Mouse (Mus musculus): ENCODE measurements around the gene Ddx56.
A peak's percentile ranks its signal among the peaks of the same experiment; 100 is the strongest.
"Not testable (repeated sequence)": the region's sequence is repeated elsewhere in the genome, so short reads cannot be mapped to it uniquely, and the experiment has no call there.

The Ddx56 gene

DNA sequence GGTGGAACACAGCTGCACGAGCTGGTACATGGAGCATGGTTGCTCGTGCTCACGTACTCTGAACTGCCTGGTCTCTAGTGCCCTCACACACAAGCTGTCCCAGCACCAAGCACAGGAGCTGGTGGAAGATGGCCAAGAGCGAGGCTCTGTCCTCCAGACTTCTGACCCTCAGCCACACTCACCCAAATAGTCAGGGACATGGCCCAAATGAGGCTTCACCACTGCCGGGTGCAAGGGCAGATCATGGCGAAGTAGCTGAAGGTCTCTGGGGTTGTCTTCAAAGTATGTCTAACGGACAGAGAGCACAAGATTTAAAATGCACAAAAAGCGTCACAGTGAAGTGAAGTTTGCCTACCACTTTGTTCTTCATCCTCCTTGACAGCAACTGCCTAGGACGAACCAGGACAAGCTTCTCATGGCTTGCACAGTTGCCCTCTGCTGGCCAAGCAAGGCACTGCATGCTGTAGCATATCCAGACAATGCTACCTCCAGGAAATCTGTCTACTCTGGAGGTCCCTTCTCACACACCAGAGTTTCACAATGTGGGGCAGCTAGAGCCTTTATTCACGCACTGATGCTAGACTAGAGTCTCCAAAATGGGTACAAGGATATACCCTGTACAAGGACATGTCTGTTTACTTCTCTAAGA is 6.0 kb downstream of the Ddx56 start:
- DNase-seq: peak in 1 of 2 experiments; percentile 34

DNA sequence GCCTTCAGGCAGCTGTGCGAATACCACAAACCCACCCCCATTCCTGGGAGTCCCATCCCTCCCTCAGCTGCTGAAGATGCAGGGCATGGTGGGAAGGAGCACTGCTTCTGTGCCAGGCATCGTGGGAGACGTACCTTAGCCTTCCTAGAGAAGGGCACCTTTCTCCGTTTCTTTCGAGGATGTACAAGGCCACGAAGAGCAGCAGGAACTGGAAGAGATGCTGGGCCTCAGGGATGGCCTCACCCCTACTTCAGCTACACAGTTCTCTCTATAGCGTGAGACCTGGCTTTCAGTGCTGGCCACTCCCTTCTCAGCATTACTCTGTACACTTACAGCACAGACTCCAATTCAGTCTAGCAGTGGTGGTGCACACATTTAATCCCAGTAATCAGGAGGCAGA is 8.2 kb downstream of the Ddx56 start:
- DNase-seq: no peak

DNA sequence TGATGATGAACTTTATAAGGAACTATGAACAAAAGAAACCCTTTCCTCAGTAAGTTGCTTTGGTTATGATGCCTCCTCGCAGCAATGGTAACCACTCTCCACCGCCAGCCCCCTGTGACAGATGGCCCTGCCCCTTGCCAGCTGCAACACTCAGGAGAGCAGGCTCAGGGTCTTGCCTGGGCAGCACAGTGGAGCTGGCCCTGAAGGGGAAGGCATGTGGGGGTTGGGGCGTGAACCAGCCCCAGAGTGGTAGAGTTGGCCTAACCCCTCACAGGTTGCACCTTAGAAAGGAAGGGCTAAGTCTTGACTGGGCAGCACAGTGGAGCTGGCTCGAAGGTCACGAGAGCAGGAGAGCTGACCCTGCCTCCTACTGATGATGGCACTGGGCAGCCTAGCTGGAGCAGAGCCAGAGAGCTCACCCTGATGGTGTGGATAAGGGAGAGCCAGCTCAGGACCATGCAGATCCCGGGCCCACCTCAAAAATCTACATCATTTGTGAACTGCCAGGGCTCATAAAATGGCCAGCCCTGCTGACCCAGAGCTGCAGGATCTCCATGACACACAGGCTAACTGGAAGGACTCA is 11.0 kb downstream of the Ddx56 start:
- DNase-seq: no peak

DNA sequence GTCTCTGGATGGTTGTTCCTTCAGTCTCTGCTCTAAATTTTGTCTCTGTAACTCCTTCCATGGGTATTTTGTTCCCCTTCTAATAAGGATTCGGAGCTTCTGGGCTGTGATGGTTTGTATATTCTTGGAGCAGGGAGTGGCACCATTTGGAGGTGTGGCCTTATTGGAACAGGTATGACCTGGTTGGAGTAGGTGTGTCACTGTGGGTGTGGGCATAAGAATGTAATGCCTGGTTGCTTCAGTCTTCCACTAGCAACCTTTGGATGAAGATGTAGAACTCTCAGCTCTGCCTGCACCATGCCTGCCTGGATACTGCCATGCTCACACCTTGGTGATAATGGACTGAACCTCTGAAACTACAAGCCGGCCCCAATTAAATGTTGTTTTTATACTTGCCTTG is 13.0 kb downstream of the Ddx56 start:
- DNase-seq: not testable (repeated sequence)

DNA sequence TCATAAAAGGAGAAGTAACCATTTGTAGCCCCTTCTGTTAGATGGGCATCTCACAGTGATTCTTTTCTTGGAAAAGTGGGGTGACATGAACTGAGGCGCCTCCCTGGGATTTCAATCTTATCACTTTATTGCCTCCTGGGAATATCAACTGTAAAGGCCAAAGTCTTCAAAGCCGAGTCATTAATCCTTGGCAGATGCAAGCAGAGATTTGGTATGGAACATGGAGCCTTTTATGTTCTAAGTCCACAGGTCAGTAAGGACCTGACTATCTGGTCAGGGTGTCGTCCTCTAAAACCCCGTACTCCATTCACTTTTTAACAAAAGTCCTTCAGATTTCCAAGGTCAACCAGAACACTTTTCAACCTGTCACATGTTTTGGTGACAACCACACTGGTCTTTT is 14.7 kb downstream of the Ddx56 start:
- DNase-seq: no peak

DNA sequence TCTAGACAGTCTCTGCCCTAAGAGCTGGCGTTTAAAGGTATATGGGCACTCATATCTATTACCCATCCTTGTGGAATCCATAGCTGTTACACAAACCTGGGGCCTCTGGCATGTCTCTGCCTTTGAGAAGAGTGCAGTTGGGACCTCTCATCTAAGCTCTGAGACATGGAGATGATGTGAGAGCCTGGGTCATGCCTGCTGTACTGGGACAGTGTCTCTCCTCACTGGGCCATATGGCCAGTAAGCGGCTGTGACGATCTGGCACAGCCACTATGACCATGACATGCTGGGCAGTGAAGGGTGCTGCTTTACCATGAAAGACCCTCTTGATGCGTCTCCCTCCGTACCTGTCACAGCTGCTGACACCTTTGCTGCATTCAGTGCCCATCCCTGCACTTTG is 15.3 kb downstream of the Ddx56 start:
- DNase-seq: no peak

DNA sequence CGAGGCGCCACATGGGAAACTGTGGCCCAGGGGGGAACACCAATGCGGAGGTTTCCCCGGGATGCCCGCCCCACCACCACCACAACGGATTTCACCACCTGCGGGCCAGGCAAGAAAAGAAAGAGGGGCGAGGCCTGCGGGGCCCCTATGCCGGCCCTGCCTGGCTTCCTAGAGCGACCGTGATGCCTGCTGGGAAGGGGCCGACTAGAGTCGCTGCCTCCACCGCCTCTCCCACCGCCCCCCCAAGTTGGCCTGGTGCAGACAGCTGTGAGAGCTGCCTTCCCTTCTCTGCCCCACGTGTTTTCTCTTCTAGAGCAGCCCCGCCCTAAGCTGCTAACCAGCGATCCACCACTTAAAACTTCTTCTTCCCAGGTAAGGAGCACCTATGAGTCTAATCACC is 22.9 kb downstream of the Ddx56 start:
- DNase-seq: no peak

DNA sequence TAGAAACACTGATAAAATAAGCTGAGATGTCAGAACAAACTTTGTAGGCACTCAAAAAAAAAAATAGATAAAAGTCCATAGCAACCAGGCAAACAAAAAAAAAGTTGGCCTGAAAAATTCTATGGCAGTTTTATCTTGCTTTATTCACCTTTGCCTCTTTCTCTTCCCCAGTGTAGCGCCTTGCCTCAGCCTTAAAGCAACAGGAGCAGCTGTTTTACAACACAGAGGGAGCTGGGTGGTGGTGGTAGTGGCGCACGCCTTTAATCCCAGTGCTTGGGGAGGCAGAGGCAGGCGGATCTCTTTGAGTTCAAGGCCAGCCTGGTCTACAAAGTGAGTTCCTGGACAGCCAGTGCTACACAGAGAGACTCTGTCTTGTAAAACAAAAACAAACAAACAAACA is 34.5 kb downstream of the Ddx56 start:
- no peak for DNase-seq

DNA sequence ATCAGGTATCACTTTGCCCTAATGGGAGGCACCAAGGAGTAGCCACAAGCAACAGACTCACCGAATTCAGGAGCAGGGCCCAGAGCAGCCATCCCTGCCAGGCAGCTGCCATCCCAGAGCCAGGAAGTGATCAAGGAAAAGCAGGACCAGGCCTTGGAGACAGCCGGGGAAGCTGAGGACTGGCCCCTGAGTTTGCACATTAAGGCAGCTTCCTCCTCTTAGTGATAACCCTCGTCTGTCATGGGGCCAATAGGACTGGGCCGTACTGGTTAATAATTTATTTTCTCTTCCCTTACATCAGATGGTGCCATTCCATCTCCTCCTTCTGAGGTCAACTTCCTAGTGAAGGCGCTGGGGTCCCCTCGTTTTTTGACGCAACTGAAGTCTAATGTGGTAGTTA is 37.6 kb downstream of the Ddx56 start, which contains the start of gene Npc1l1:
Gene Npc1l1, minus strand, starts transcription at position 132 of the 400 bp plus-strand sequence.
- DNase-seq: no peak

DNA sequence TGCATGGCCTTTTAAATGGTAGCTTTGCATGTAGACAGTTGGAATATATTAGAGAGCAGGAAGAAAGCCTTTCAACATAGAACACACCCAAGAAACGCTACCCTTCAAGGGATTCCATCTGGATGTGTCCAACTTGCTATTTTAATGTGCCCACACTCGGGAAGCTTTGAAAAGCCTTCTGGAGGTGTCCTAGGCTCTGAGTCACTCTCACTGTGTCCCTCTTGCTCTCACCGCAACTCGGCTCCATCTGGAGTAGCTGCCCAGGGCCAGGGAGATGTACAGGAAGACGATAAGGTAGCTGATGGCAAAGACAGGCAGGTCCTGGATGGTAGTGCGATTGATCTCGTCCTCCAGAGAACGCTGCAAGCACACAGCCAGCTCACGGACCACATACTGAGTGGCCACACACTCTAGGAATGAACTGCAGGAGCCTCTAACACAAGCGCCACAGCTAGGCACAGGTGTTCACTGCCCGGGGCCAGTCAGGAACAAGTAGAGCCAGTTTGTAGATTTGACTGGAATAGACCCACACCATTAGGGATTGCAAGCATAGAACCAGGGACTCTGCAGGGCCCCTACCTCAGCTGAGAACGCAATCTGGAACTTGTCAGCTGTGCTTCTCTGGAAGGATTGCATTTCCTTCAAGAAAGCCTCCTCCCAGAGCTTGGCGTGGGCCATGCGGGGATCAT is 42.9 kb downstream of the Ddx56 start:
- no peak for DNase-seq

DNA sequence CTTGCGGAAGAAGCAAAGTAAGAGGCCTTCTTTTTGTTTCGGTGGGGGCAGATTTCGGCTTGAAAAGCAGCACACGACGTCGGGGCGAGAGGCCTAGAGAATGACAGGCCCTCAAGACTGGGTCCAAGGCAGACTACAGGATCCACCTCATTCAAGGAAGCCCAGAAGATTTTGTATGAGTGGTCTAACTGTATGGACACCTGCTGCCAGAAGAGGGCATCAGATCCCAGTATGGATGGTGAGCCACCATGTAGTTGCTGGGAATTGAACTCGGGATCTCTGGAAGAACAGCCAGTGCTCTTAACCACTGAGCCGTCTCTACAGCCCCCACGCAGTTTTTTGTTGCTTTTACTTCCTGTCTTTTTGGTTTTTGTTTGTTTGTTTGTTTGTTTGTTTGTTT is 45.4 kb downstream of the Ddx56 start:
- no peak for DNase-seq

DNA sequence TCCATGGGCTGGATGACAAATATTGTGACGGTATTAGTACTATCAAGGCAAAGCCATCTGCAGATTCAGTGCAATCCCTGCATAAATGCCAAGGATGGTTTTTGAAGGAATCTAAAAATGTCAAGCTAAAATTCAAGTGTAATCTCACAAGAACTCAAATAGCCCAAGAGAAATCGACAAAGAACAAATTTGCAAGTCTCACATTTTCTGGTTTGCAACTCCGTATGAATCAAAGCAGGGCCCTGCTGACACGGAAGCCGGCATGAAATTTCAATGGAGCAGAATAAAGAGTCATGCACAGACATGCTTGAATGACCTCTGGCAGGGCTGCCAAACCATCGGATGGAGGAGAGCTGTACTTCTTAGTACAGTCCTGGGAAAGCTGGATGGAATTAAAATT is 47.6 kb downstream of the Ddx56 start:
- no peak for DNase-seq

DNA sequence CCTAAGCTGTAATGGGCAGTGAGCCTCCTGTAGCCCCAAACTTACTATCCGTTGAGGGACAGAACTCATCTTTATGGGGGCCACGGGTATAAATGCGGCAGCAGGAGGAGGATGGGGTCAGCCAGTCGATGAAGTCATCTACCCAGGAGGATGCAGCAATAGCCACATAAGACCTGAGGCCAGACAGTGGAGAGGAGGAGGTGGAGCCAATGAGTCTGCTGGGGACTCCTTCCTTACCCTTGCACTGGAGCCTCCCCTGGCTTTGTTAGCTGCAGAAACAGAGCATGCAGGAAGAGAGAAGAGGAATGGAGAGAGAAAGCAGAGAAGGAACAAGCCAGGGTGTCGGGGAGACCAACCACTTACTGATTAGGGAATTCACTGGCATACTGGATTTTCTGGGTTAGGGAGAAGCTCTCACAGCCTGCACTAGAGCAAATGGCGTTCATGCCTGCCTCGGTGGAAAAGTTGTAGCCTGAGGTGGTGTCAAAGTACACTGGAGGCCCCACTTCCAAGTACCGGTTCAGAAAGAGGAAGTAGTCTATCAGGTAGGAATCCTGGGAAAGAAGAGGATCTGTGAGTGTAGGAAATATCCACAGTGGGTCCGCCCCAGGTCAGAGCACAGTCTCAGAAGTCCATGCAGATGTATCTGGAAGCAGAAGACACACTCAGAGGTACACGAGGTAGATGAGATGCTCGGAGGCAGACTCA is 49.2 kb downstream of the Ddx56 start:
- no peak for DNase-seq

DNA sequence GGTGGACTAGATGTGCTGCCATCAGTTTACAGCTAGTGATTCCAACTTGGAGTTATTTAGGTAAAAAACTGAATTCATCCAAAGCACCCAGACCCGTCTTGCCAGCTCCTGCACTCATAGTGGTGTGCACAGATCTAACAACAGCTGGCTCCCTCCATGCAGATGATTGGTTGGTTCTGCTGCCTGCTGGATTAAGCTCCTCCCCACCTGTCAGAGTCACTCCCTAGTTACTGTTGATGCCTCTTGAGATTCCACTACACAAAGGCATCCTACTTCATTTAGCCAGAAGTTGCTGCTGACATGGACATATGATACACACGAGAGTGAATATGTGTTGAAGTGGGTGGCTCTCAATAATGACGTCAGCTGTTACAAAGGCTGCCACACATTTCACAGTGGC is 50.7 kb downstream of the Ddx56 start:
- no peak for DNase-seq

All from thymus, adult 18-20 months (tissue).